Mouse (Mus musculus) kidney, adult 2 months (tissue): Measurements from ENCODE around the gene Hmga2. TPM values are rescaled to one million over a fixed set of nuclear protein-coding genes. Genes with fewer than 3 reads are reported as not detected.
"Not testable (repeated sequence)": the region's sequence is repeated elsewhere in the genome, so short reads cannot be mapped to it uniquely, and the experiment has no call there.

Experiments used
- DNase-seq: peaks from one replicate; pipeline ENCODE4 v3.0.0; 2021
- H3K27ac ChIP-seq: fragments of 200-500 bp; 2 replicates; pipeline ENCODE4 v1.5.1; 2012; ENCODE audit warnings: low read depth, low read length, control low read depth, inconsistent platforms; ENCODE audit not compliant: insufficient read depth
- H3K27me3 ChIP-seq: fragments of 200-500 bp; replicated peaks from 2 replicates; pipeline ENCODE4 v1.6.1; 2012; ENCODE audit warnings: mild to moderate bottlenecking, moderate library complexity, low read length, inconsistent platforms; ENCODE audit not compliant: control insufficient read depth, insufficient read depth
- H3K36me3 ChIP-seq: fragments of 200-500 bp; 2 replicates; pipeline ENCODE4 v1.6.1; 2012; ENCODE audit warnings: mild to moderate bottlenecking, moderate library complexity, low read length, inconsistent platforms; ENCODE audit not compliant: control insufficient read depth, insufficient read depth
- H3K4me1 ChIP-seq: fragments of 200-500 bp; 2 replicates; pipeline ENCODE4 v1.6.1; 2011; ENCODE audit warnings: low read length; ENCODE audit not compliant: control insufficient read depth, insufficient read depth
- H3K4me3 ChIP-seq: fragments of 200-500 bp; 2 replicates; pipeline ENCODE4 v1.5.1; 2011; ENCODE audit warnings: mild to moderate bottlenecking, low read depth, low read length, control low read depth; ENCODE audit not compliant: insufficient read depth
- CTCF ChIP-seq: fragments of 200-500 bp; conservative IDR thresholded peaks from 2 replicates; pipeline ENCODE4 v1.5.1; 2011; ENCODE audit warnings: low read depth, mild to moderate bottlenecking, control low read depth, low read length, moderate library complexity, mixed read lengths; ENCODE audit not compliant: insufficient read depth, insufficient read length
- POLR2A ChIP-seq: fragments of 200-500 bp; IDR thresholded peaks from one replicate; pipeline ENCODE4 v1.6.1; 2011; ENCODE audit warnings: low read depth, low read length, control low read depth
- WGBS: fragments of 180-500 bp; shearing (Covaris S2); methylation state at CpG from one replicate; pipeline ENCODE4 v1.1.7; 2018; 5-methylcytosine and 5-hydroxymethylcytosine counted together
- polyA plus RNA-seq: library from polyadenylated mRNA; depleted of rRNA; stranded (reverse); fragments of >200 nt; gene quantifications from 2 replicates; pipeline ENCODE4 v1.2.3, GENCODE M21; 2012

The Hmga2 gene
- polyA plus RNA-seq, 1 experiment: 0.09 TPM

GRCm38 (mm10) chr10:120354523-120355030 is 121.7 kb downstream of the Hmga2 start:
- Histone ChIP-seq H3K4me1 (no peaks in the 10 kb centered on the region), H3K36me3 (no peaks in the 10 kb centered on the region), H3K27me3 (no peaks in the 10 kb centered on the region), H3K27ac (no peak overlapping the region), H3K4me3 (no peak overlapping the region)
- WGBS: 74% methylated on average over 13 of the region's 13 CpGs
- no peak for TF ChIP-seq CTCF
- no peak for TF ChIP-seq POLR2A
- DNase-seq: no peak

- no peak overlapping the region for H3K27ac ChIP-seq
- H3K27me3 ChIP-seq: no peaks in the 10 kb centered on the region
- no peak overlapping the region for H3K4me3 ChIP-seq
- TF ChIP-seq CTCF: no peak
- TF ChIP-seq POLR2A: no peak
- H3K4me1 ChIP-seq: no peaks in the 10 kb centered on the region
- no peak for DNase-seq
- 95% methylated on average over 6 of the region's 6 CpGs for WGBS
- H3K36me3 ChIP-seq: no peaks in the 10 kb centered on the region
Observed at GRCm38 (mm10) chr10:120345325-120345724, 130.9 kb downstream of the Hmga2 start.

- no peaks in the 10 kb centered on the region for H3K4me1 ChIP-seq
- no peak overlapping the region for H3K4me3 ChIP-seq
- no peaks in the 10 kb centered on the region for H3K36me3 ChIP-seq
- WGBS: 92% methylated on average over 16 of the region's 16 CpGs
- no peak for DNase-seq
- no peak overlapping the region for H3K27ac ChIP-seq
- TF ChIP-seq POLR2A (no peak), CTCF (no peak)
- H3K27me3 ChIP-seq: no peaks in the 10 kb centered on the region
Observed at GRCm38 (mm10) chr10:120344558-120345318, 131.5 kb downstream of the Hmga2 start.

- not testable (repeated sequence) for H3K27me3 ChIP-seq, DNase-seq, H3K36me3 ChIP-seq, H3K27ac ChIP-seq, H3K4me3 ChIP-seq, H3K4me1 ChIP-seq
- WGBS: 91% methylated on average over 2 of the region's 2 CpGs
Observed at GRCm38 (mm10) chr10:120339906-120340305, 136.4 kb downstream of the Hmga2 start.

GRCm38 (mm10) chr10:120339324-120339723 is 136.9 kb downstream of the Hmga2 start:
- DNase-seq: no peak
- H3K4me3 ChIP-seq: no peak overlapping the region
- TF ChIP-seq CTCF (no peak), POLR2A (no peak)
- no peak overlapping the region for H3K27ac ChIP-seq
- H3K36me3 ChIP-seq: no peaks in the 10 kb centered on the region
- WGBS: 90% methylated on average over 4 of the region's 4 CpGs
- no peaks in the 10 kb centered on the region for H3K4me1 ChIP-seq
- H3K27me3 ChIP-seq: no peaks in the 10 kb centered on the region

GRCm38 (mm10) chr10:120338841-120339240 is 137.4 kb downstream of the Hmga2 start:
- no peaks in the 10 kb centered on the region for H3K36me3 ChIP-seq
- no peaks in the 10 kb centered on the region for H3K4me1 ChIP-seq
- WGBS: 76% methylated on average over 5 of the region's 5 CpGs
- no peaks in the 10 kb centered on the region for H3K27me3 ChIP-seq
- no peak for DNase-seq
- H3K27ac ChIP-seq: no peak overlapping the region
- no peak for TF ChIP-seq POLR2A
- TF ChIP-seq CTCF: no peak
- no peak overlapping the region for H3K4me3 ChIP-seq

GRCm38 (mm10) chr10:120338431-120338830 is 137.8 kb downstream of the Hmga2 start:
- DNase-seq, H3K27me3 ChIP-seq, H3K36me3 ChIP-seq, H3K4me3 ChIP-seq, H3K27ac ChIP-seq, H3K4me1 ChIP-seq: not testable (repeated sequence)
- 100% methylated on average over 1 of the region's 1 CpGs for WGBS

- TF ChIP-seq CTCF: no peak
- TF ChIP-seq POLR2A: no peak
- no peaks in the 10 kb centered on the region for H3K4me1 ChIP-seq
- H3K27ac ChIP-seq: no peak overlapping the region
- no peaks in the 10 kb centered on the region for H3K27me3 ChIP-seq
- WGBS: 95% methylated on average over 14 of the region's 14 CpGs
- DNase-seq: no peak
- no peak overlapping the region for H3K4me3 ChIP-seq
- no peaks in the 10 kb centered on the region for H3K36me3 ChIP-seq
Observed at GRCm38 (mm10) chr10:120327946-120328345, 148.3 kb downstream of the Hmga2 start.
